Mouse (Mus musculus) lung, postnatal 4 days (tissue): ENCODE results near the gene Mrpl50.
"Not testable (repeated sequence)": the region's sequence is repeated elsewhere in the genome, so short reads cannot be mapped to it uniquely, and the experiment has no call there.

Source experiments
- DNase-seq, 2 experiments: peaks; one replicate each; pipeline ENCODE4 v3.0.0; 2021

The Mrpl50 gene

GRCm38 (mm10) chr4:49506386-49506785 lies 14.5 kb downstream of the Mrpl50 start, which contains the start of gene Baat:
Baat (minus strand) TSS chr4:49506557.
- DNase-seq, result no peak

- DNase-seq, result no peak
Observed at GRCm38 (mm10) chr4:49503563-49503962, 17.3 kb downstream of the Mrpl50 start.

GRCm38 (mm10) chr4:49485934-49486650 lies 34.8 kb downstream of the Mrpl50 start:
- not testable (repeated sequence) for DNase-seq

- DNase-seq, result no peak
Observed at GRCm38 (mm10) chr4:49485442-49485841, 35.5 kb downstream of the Mrpl50 start.

- DNase-seq, result peak in 1 of 2 experiments; percentile 31
Observed at GRCm38 (mm10) chr4:49480896-49481295, 40.0 kb downstream of the Mrpl50 start.

GRCm38 (mm10) chr4:49480104-49480760 lies 40.7 kb downstream of the Mrpl50 start:
- no peak for DNase-seq

- DNase-seq, result not testable (repeated sequence)
Observed at GRCm38 (mm10) chr4:49479035-49479434, 41.9 kb downstream of the Mrpl50 start.

- peak; percentile 36 to 49 for DNase-seq
Observed at GRCm38 (mm10) chr4:49478118-49478877, 42.6 kb downstream of the Mrpl50 start.

- DNase-seq, result no peak
Observed at GRCm38 (mm10) chr4:49474583-49474982, 46.3 kb downstream of the Mrpl50 start.

- DNase-seq, result no peak
Observed at GRCm38 (mm10) chr4:49473435-49474100, 47.3 kb downstream of the Mrpl50 start, which contains the start of gene Acnat1. Acnat1 (minus strand) TSS chr4:49473912.

- DNase-seq, result no peak
Observed at GRCm38 (mm10) chr4:49469435-49470151, 51.3 kb downstream of the Mrpl50 start.

- DNase-seq, result no peak
Observed at GRCm38 (mm10) chr4:49467360-49467759, 53.5 kb downstream of the Mrpl50 start.
